25 mouse cellular contexts compared by ENCODE assay signal in genomic region chr1:24743191-24743924, GRCm38 (mm10).
"Had no signal": no experiment of that assay in that cellular context is flagged by ENCODE, and none has a peak within 500 bp of the region (broad histone marks: within the 10 kb centered on the region; RNA-seq: fewer than 3 reads in every experiment).

No protein-coding gene starts in this region.

- H3K27ac ChIP-seq: gastrocnemius, adult 2 months; heart, embryonic 10.5 days; hindbrain, embryonic 10.5 days; hindbrain, embryonic 12.5 days; hindbrain, embryonic 14.5 days; intestine, embryonic 15.5 days; layer of hippocampus, adult 2 months; left cerebral cortex, adult 2 months; limb, embryonic 10.5 days; limb, embryonic 12.5 days had no signal

- ATAC-seq: forebrain, embryonic 16.5 days; hindbrain, embryonic 16.5 days; inflammation-experienced regulatory T-cells, adult 6 months; intestine, embryonic 15.5 days; intestine, postnatal 0 days had no signal

- H3K9ac ChIP-seq: heart, embryonic 12.5 days; hindbrain, embryonic 12.5 days; hindbrain, embryonic 14.5 days; intestine, embryonic 15.5 days; limb, embryonic 12.5 days had no signal

- H3K4me1 ChIP-seq: heart, embryonic 10.5 days; heart, embryonic 12.5 days; hindbrain, embryonic 12.5 days; intestine, embryonic 15.5 days; limb, embryonic 12.5 days had no signal

- H3K9me3 ChIP-seq: heart, embryonic 10.5 days; heart, embryonic 12.5 days; hindbrain, embryonic 10.5 days; hindbrain, embryonic 12.5 days; intestine, embryonic 15.5 days; limb, embryonic 10.5 days; limb, embryonic 12.5 days had no signal

- H3K4me2 ChIP-seq: heart, embryonic 12.5 days; hindbrain, embryonic 12.5 days; hindbrain, embryonic 14.5 days; intestine, embryonic 15.5 days; limb, embryonic 12.5 days had no signal

- H3K27me3 ChIP-seq: heart, embryonic 12.5 days; hindbrain, embryonic 12.5 days; intestine, embryonic 15.5 days; limb, embryonic 12.5 days had no signal

- DNase-seq: gastrocnemius, adult 2 months; gastrocnemius, postnatal 10 days; gastrocnemius, postnatal 25 days; heart, adult 18-20 months; heart, postnatal 10 days; heart, postnatal 4 days; kidney, adult 18-20 months; kidney, adult 8-10 months; kidney, postnatal 10 days; kidney, postnatal 25 days; kidney, postnatal 4 days had no signal

- H3K4me3 ChIP-seq: gastrocnemius, adult 2 months; heart, embryonic 10.5 days; heart, embryonic 12.5 days; hindbrain, embryonic 10.5 days; hindbrain, embryonic 12.5 days; intestine, embryonic 15.5 days; layer of hippocampus, adult 2 months; left cerebral cortex, adult 2 months; limb, embryonic 10.5 days; limb, embryonic 12.5 days had no signal
